Mouse (Mus musculus) ES-Bruce4 (cell line): ENCODE results near the gene Nup188. TPM values are rescaled to one million over a fixed set of nuclear protein-coding genes. Genes with fewer than 3 reads are reported as not detected.

Experiments used
- H3K27ac ChIP-seq: 2 replicates; pipeline ENCODE4 v1.5.1; 2012; ENCODE audit warnings: low read length, inconsistent platforms; ENCODE audit not compliant: insufficient read depth
- H3K27me3 ChIP-seq: 2 replicates; pipeline ENCODE4 v1.6.1; 2012; ENCODE audit warnings: mild to moderate bottlenecking, low read length, inconsistent platforms; ENCODE audit not compliant: control insufficient read depth, poor library complexity, insufficient read depth, severe bottlenecking
- H3K36me3 ChIP-seq: 2 replicates; pipeline ENCODE4 v1.6.1; 2012; ENCODE audit warnings: inconsistent platforms, mild to moderate bottlenecking, low read length, moderate library complexity; ENCODE audit not compliant: control insufficient read depth, poor library complexity, insufficient read depth, severe bottlenecking
- H3K4me1 ChIP-seq: one replicate; pipeline ENCODE4 v1.8.1; 2011; ENCODE audit warnings: low read length; ENCODE audit not compliant: control insufficient read depth, insufficient read depth
- H3K4me3 ChIP-seq: 2 replicates; pipeline ENCODE4 v1.5.1; 2011; ENCODE audit warnings: low read depth, mild to moderate bottlenecking, low read length
- H3K9ac ChIP-seq: 2 replicates; pipeline ENCODE4 v1.6.1; 2012; ENCODE audit warnings: low read depth, mild to moderate bottlenecking, inconsistent platforms; ENCODE audit not compliant: poor library complexity, severe bottlenecking
- H3K9me3 ChIP-seq: replicated peaks from 2 replicates; pipeline ENCODE4 v1.6.1; 2012; ENCODE audit warnings: mild to moderate bottlenecking, low read length, inconsistent platforms; ENCODE audit not compliant: control insufficient read depth, poor library complexity, insufficient read depth, severe bottlenecking
- CTCF ChIP-seq: IDR thresholded peaks from one replicate; pipeline ENCODE4 v1.8.1; 2011; ENCODE audit warnings: low read depth, low read length
- EP300 ChIP-seq: IDR thresholded peaks from 2 replicates; pipeline ENCODE4 v1.6.1; 2011; ENCODE audit warnings: low read depth, low read length; ENCODE audit not compliant: insufficient read depth
- POLR2A ChIP-seq: IDR thresholded peaks from one replicate; pipeline ENCODE4 v1.8.1; 2011; ENCODE audit warnings: low read length; ENCODE audit not compliant: insufficient read depth
- polyA plus RNA-seq: library from polyadenylated mRNA; stranded (reverse); fragments of >200 nt; gene quantifications from 2 replicates; pipeline ENCODE4 v1.2.4, GENCODE M21; 2011; ENCODE audit warnings: low read depth; ENCODE audit not compliant: missing spikeins, insufficient read depth, insufficient read length

Nup188 gene
- polyA plus RNA-seq, 1 experiment = 138 TPM

DNA sequence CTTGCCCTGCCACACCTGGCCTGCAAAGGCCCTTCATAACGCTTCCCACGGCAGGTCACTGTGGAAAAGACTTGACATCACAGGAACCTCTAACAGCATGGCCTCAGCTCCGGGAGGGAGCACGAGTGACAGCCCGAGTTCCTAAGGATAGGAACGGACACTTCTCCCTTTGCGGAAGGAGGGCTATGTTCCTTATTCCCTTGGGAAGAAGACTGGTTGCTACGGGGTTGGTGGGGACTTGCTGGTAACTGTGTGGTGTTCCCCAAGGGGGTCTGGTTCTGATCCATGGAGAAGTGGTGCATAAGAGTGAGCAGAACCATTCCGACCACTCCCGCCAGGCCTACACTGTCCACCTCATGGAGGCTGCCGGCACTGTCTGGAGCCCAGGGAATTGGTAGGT, 5.5 kb upstream of the Nup188 start, which contains the start of gene Gm28038:
Gm28038 (plus strand) TSS at position 301 of the 400 bp plus-strand sequence.
- Histone ChIP-seq H3K4me1 (peaks cover 3% of the 10 kb centered on the region), H3K9me3 (no peaks in the 10 kb centered on the region), H3K27me3 (no peaks in the 10 kb centered on the region), H3K4me3 (no peak within 1 kb of the TSS), H3K27ac (no peak within 1 kb of the TSS), H3K36me3 (no peaks in the 10 kb centered on the region), H3K9ac (no peak within 1 kb of the TSS)
- TF ChIP-seq EP300 (no peak), CTCF (no peak), POLR2A (no peak)

DNA sequence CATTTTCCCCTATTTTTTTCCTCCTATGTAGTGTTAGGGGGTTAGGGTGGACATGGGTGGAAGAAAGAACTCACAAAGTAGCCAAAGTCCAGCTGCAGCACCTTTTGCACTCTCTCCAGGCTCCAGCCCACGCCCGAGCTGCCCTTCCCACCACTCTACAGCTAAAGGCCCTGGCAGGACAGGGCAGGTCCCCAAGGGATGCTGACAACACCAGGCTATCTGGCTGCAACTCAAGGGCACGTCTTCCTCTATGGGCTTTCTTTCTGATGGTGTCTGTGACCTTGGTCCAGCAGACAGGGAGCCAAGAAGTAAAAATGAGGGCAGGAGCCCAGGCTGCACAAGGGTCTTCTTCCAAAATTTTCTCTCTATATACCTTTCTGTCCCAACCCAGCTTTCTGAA, 4.5 kb upstream of the Nup188 start:
- no peak overlapping the region for H3K4me3 ChIP-seq
- TF ChIP-seq POLR2A (no peak), EP300 (no peak)
- no peak overlapping the region for H3K27ac ChIP-seq
- H3K9ac ChIP-seq = no peak overlapping the region
- peaks cover 3% of the 10 kb centered on the region for H3K4me1 ChIP-seq
- H3K9me3 ChIP-seq = no peaks in the 10 kb centered on the region
- H3K27me3 ChIP-seq = no peaks in the 10 kb centered on the region
- no peaks in the 10 kb centered on the region for H3K36me3 ChIP-seq

DNA sequence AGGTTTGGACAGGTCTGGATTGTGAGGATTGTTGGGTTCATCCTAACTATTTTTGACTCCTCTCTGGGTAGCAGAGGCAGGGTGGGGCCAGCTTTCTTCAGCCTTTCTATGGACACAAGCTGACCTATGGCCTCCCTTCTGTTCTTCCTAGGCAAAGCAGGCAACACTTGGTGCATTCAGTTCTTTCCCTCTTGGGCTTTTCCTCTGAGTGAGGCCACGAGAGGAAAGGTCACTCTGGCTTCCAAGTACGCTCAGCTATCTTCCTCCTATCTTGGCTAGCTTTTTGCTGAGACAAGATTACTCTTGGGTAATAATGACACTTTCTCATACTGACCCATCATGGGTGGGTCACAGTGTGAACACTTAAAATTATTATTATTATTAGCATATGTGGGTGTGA, 3.0 kb upstream of the Nup188 start:
- no peaks in the 10 kb centered on the region for H3K27me3 ChIP-seq
- no peaks in the 10 kb centered on the region for H3K9me3 ChIP-seq
- no peak overlapping the region for H3K27ac ChIP-seq
- no peak overlapping the region for H3K9ac ChIP-seq
- H3K4me1 ChIP-seq = peaks cover 3% of the 10 kb centered on the region
- TF ChIP-seq EP300 = no peak
- TF ChIP-seq CTCF = no peak
- no peak for TF ChIP-seq POLR2A
- H3K4me3 ChIP-seq = no peak overlapping the region
- H3K36me3 ChIP-seq = no peaks in the 10 kb centered on the region

DNA sequence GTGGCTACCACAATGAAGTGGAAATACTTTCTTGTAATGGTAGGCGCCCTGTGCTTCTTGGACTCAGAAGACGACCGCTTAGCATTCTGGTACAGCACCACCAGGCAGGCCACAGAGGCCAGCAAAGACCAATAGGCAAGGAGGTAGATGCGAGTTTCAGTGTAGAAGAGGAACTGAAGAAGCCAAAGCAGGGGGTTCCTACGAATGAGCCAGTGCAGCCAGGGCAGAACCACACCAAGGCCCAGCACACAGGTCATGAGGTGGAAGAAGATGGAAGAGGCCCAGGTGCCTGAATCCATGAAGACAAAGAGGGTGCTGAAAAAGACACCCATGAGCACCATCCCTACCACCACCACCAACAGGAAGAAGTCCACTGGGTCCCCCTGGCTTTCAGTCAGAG, 1.2 kb upstream of the Nup188 start:
- H3K9ac ChIP-seq = peak overlapping the region; percentile 86; the same call in 1 of the 2 replicates
- no peak overlapping the region for H3K27ac ChIP-seq
- no peak for TF ChIP-seq CTCF
- no peaks in the 10 kb centered on the region for H3K27me3 ChIP-seq
- H3K36me3 ChIP-seq = no peaks in the 10 kb centered on the region
- H3K9me3 ChIP-seq = no peaks in the 10 kb centered on the region
- peak overlapping the region; percentile 95 for H3K4me3 ChIP-seq
- H3K4me1 ChIP-seq = peaks cover 3% of the 10 kb centered on the region

DNA sequence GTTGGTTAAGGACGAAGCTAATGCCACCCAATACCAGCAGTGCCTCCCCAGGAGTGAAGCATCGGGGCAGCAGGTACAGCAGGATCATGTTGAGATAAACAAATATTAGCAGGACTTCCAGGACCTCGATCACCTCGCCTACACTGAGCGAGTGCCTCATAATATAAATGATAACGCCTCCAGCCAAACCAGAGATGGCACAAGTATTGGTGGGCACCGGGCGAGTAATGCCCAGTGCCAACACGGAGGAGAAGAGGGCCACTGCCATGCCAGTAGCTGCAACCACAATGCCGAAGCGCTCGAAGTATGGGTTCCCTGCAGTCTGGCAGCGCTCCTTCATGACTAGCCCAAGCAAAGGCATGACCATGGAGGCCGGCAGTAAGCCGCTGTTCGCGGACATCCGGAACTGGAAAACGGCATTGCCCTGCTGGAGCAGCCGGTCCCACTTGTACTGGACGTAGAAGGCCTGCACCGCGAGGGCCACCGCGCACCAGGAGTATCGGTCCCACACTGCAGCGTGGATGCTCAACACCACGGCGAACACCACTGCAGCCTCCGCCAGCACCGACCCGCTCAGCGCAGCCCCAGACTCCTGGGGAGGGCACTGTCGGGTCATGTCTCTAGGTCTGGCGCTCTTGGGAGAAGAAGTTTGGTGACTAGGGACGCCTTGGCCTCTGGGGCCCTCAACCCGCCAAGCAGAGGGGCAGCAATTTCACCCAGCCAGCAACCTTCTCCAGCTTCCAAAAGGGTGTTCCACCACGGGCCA, 598 bp upstream of the Nup188 start:
- Histone ChIP-seq H3K4me1 (peaks cover 3% of the 10 kb centered on the region), H3K9me3 (no peaks in the 10 kb centered on the region), H3K27me3 (no peaks in the 10 kb centered on the region), H3K9ac (peak overlapping the region; percentile 86), H3K4me3 (peak overlapping the region; percentile 95), H3K27ac (no peak overlapping the region), H3K36me3 (no peaks in the 10 kb centered on the region)
- TF ChIP-seq POLR2A (no peak), EP300 (no peak), CTCF (no peak)

DNA sequence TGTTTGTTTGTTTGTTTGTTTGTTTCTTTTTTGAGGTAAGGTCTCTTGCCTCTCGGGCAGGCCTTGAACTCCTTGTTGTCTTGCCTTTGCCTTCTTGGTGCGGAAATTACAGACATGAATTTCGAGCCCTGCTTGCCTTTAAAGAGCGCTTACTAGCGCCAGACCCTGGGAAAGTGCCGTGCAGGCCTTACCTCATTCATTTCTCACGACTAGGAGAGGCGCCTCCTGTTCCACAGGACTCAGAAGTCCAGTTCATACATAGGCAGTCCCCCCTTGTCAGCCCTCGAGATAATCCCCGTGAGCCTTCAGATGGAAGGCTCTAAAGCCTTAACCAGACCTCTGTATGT, 803 bp downstream of the Nup188 start:
- TF ChIP-seq POLR2A (no peak), CTCF (no peak), EP300 (no peak)
- Histone ChIP-seq H3K27me3 (no peaks in the 10 kb centered on the region), H3K27ac (no peak overlapping the region), H3K9me3 (no peaks in the 10 kb centered on the region), H3K9ac (peak overlapping the region; percentile 86), H3K36me3 (no peaks in the 10 kb centered on the region), H3K4me3 (peak overlapping the region; percentile 95), H3K4me1 (peaks cover 3% of the 10 kb centered on the region)
